9 mouse cellular contexts compared by ENCODE assay signal in genomic region chr6:99171901-99172588, GRCm38 (mm10).
DNase-seq lines count a peak whose midpoint lies in the region; ATAC-seq and TF ChIP-seq lines count a peak whose summit lies in the region.
"Had no signal": no experiment of that assay in that cellular context is flagged by ENCODE, and none has a peak within 500 bp of the region (broad histone marks: within the 10 kb centered on the region; RNA-seq: fewer than 3 reads in every experiment).

No protein-coding gene starts in this region.

- H3K27ac ChIP-seq in CH12.LX (ENCODE audit: insufficient read depth, low read depth): peak overlapping the region; percentile 98
- peak overlapping the region; percentile 80 for H3K27ac ChIP-seq in intestine, embryonic 15.5 days
- H3K27ac ChIP-seq in forebrain, embryonic 13.5 days: no peak overlapping the region

- H3K4me2 ChIP-seq in CH12.LX (ENCODE audit: insufficient read depth, low read depth, poor library complexity, severe bottlenecking): peak overlapping the region; percentile 12; the same call in 1 of the 2 replicates
- peak overlapping the region; percentile 45; the same call in 1 of the 2 replicates for H3K4me2 ChIP-seq in intestine, embryonic 15.5 days (replicated peaks)
- no peak overlapping the region for H3K4me2 ChIP-seq in forebrain, embryonic 13.5 days

- DNase-seq in heart, adult 11 months: peak; percentile 93
- DNase-seq in heart, postnatal 25 days (ENCODE audit: low spot score): no peak
- no peak for DNase-seq in CH12.LX (ENCODE audit: extremely low read depth)
- peak; percentile 90 for DNase-seq in lung, postnatal 36 days
- no peak for DNase-seq in frontal cortex, postnatal 25 days (ENCODE audit: low spot score in 2 of 2)
- no peak for DNase-seq in urinary bladder, adult 18-20 months (ENCODE audit: low spot score in 2 of 2)

- H3K36me3 ChIP-seq in CH12.LX (replicated peaks in 1 of 2; ENCODE audit: control insufficient read depth in 1 of 2, insufficient read depth in 1 of 2, low read length in 1 of 2): peaks cover 0 to 3% of the 10 kb centered on the region in 2 experiments
- H3K36me3 ChIP-seq in intestine, embryonic 15.5 days: no peaks in the 10 kb centered on the region
- no peaks in the 10 kb centered on the region for H3K36me3 ChIP-seq in forebrain, embryonic 13.5 days (ENCODE audit: poor library complexity, severe bottlenecking)

- H3K27me3 ChIP-seq in CH12.LX (replicated peaks): no peaks in the 10 kb centered on the region
- no peaks in the 10 kb centered on the region for H3K27me3 ChIP-seq in intestine, embryonic 15.5 days (replicated peaks)
- H3K27me3 ChIP-seq in forebrain, embryonic 13.5 days: no peaks in the 10 kb centered on the region

- H3K79me2 ChIP-seq in CH12.LX (replicated peaks; ENCODE audit: control insufficient read depth, extremely low read depth, insufficient read depth, poor library complexity, severe bottlenecking): peaks cover 4% of the 10 kb centered on the region; the same call in 1 of the 2 replicates

- intact Hi-C loops in heart, postnatal 25 days (cut with DNase I): no loop called here

- H3K4me3 ChIP-seq in CH12.LX (replicated peaks in 1 of 3; ENCODE audit: low read depth in 2 of 3, low read length in 2 of 3, poor library complexity in 1 of 3): no peak overlapping the region
- H3K4me3 ChIP-seq in intestine, embryonic 15.5 days (replicated peaks): no peak overlapping the region
- H3K4me3 ChIP-seq in forebrain, embryonic 13.5 days: no peak overlapping the region

- peak overlapping the region; percentile 38; the same call in 1 of the 2 replicates for H3K9ac ChIP-seq in CH12.LX (ENCODE audit: insufficient read depth, low read depth)
- no peak overlapping the region for H3K9ac ChIP-seq in intestine, embryonic 15.5 days
- no peak overlapping the region for H3K9ac ChIP-seq in forebrain, embryonic 13.5 days

- dilution Hi-C loops in CH12.LX (cut with MboI; ENCODE audit: extremely low pct_ligation_motif_present, extremely low pct_unique_long_range_greater_than_20kb, low sequenced_read_pairs): no loop called here

- peaks cover 37 to 54% of the 10 kb centered on the region in 2 experiments for H3K4me1 ChIP-seq in CH12.LX (ENCODE audit: control insufficient read depth in 1 of 2, insufficient read depth in 2 of 2)
- peaks cover 21% of the 10 kb centered on the region for H3K4me1 ChIP-seq in intestine, embryonic 15.5 days (replicated peaks)
- H3K4me1 ChIP-seq in forebrain, embryonic 13.5 days: peaks cover 18% of the 10 kb centered on the region

- 0 out of 2 replicates have a peak, but pooled peaks have one; percentile 19 for TF ChIP-seq EP300 in CH12.LX (IDR thresholded peaks at IDR 0.05; ENCODE audit: low read length)

- H3K9me3 ChIP-seq in CH12.LX (replicated peaks; ENCODE audit: low read length): no peaks in the 10 kb centered on the region
- no peaks in the 10 kb centered on the region for H3K9me3 ChIP-seq in intestine, embryonic 15.5 days
- no peaks in the 10 kb centered on the region for H3K9me3 ChIP-seq in forebrain, embryonic 13.5 days (replicated peaks)

- 56% methylated on average over 8 of the region's 8 CpGs for WGBS in intestine, embryonic 15.5 days
- WGBS in forebrain, embryonic 13.5 days: 72% methylated on average over 8 of the region's 8 CpGs

- no peak; the same call in 1 of the 2 replicates for TF ChIP-seq POLR2A in CH12.LX (IDR thresholded peaks at IDR 0.05; ENCODE audit: low read depth, low read length)

- ATAC-seq in intestine, embryonic 15.5 days: peak; percentile 46; the same call in 1 of the 2 replicates
- ATAC-seq in forebrain, embryonic 13.5 days: no peak
- ATAC-seq: midbrain, embryonic 16.5 days had no signal

- TF ChIP-seq RAD21 in CH12.LX (IDR thresholded peaks at IDR 0.05; ENCODE audit: low read depth, low read length): no peak

- in situ Hi-C loops in CH12.LX (cut with MboI; ENCODE audit: low pct_ligation_motif_present, low pct_unique_long_range_greater_than_20kb, low sequenced_read_pairs): loop anchor here (5.0 kb wide), 1 partner anchor 60 kb away; no protein-coding TSS in a partner anchor

- TF ChIP-seq CTCF in CH12.LX (conservative IDR thresholded peaks at IDR 0.05 in 1 of 2, IDR thresholded peaks at IDR 0.05 in 1 of 2; ENCODE audit: low read depth in 2 of 2, low read length in 2 of 2): no peak

TF ChIP-seq in CH12.LX, 34 proteins besides CTCF, POLR2A, EP300 and RAD21:
- TF ChIP-seq ELF1 (IDR thresholded peaks at IDR 0.05; ENCODE audit: low read depth, low read length) (0 out of 2 replicates have a peak, but pooled peaks have one; percentile 11), TBP (conservative IDR thresholded peaks at IDR 0.05; ENCODE audit: low read depth, low read length) (0 out of 2 replicates have a peak, but pooled peaks have one; percentile 22), MAFK (IDR thresholded peaks at IDR 0.05; ENCODE audit: insufficient replicate concordance, low read length) (no peak), IRF4 (IDR thresholded peaks at IDR 0.05; ENCODE audit: low read depth, low read length) (no peak), MXI1 (IDR thresholded peaks at IDR 0.05; ENCODE audit: low read depth, low read length) (no peak), PAX5 (IDR thresholded peaks at IDR 0.05; ENCODE audit: low read length) (no peak), MAX (IDR thresholded peaks at IDR 0.05; ENCODE audit: low read length) (no peak), TCF12 (IDR thresholded peaks at IDR 0.05; ENCODE audit: low read depth, low read length) (no peak), BHLHE40 (IDR thresholded peaks at IDR 0.05; ENCODE audit: low read depth, low read length) (peak; percentile 78), CHD1 (IDR thresholded peaks at IDR 0.05; ENCODE audit: low read depth, low read length) (peak; percentile 11; the same call in 1 of the 2 replicates)

Comparison
In these comparisons a context has a peak if more than half of its experiments do, and no peak if none do; other contexts are left out.
1. DNase-seq: peak in heart, adult 11 months (single experiment) and lung, postnatal 36 days (single experiment); none in heart, postnatal 25 days (single experiment), CH12.LX (single experiment), frontal cortex, postnatal 25 days (0 of 2) and urinary bladder, adult 18-20 months (0 of 2).